Mouse (Mus musculus) C2C12 (cell line): Measurements from ENCODE around the gene Ppp4r2.

Source experiments
- CTCF ChIP-seq: IDR thresholded peaks from one replicate; pipeline ENCODE4 v1.5.1; 2011; ENCODE audit not compliant: control insufficient read depth, insufficient read depth, insufficient read length
- FOSL1 ChIP-seq: IDR thresholded peaks from one replicate; pipeline ENCODE4 v1.8.0; 2011; ENCODE audit warnings: mild to moderate bottlenecking, low read length; ENCODE audit not compliant: poor library complexity, insufficient read depth, severe bottlenecking

GRCm38 (mm10) chr6:100824381-100824965, 8.9 kb upstream of the Ppp4r2 start:
- TF ChIP-seq FOSL1 (no peak), CTCF (no peak)
